Mouse (Mus musculus) frontal cortex, postnatal 25 days (tissue): ENCODE data around the gene Acox1.

ENCODE experiments used
- DNase-seq, 2 experiments: peaks; one replicate each; pipeline ENCODE4 v3.0.0; 2022; ENCODE audit warnings: low spot score in 2 of 2

Acox1 gene

DNA sequence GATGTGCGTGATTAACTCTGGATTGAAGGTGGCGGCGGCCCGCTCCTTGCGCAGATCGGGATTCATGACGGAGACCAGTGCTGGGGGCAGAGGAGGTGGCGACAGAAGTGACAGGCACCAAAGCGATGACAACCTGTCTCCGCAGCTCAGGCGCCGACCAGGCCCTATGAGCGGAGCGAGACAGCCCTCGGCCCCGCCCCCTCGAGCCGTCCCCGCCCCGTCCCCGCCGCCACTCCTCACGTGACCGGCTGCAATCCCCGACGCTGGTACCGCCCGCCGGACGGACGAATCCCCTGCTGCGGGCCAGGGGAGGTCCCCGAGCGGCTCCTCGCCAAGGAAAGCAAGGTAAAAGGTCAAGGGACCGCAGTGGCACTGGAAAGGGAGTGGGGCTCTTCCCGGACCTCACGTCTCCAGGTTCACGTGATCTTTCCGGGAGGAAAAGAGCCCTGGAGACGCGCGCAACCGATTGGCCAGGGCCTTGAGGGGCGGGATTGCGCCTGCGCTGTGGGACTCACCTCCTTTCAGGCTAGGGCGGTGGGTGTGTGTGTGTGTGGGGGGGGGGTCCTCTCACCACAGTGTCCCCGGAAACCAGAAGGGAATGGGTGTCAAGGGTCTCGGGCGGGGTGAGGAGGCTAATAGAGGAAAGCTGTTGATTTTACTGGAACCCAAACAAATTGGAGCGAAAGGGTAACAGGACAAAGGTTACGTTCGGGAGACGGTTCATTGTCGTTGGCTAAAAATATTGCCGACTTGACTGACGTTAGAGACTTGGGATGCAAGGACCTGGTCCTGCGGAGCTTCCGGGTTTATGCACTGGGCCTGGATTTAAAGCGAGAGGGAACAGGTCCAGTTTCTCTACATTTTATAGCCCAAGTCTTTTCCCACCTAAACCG is at the start of gene Acox1, which contains the start of gene Ten1:
Acox1 (minus strand) TSS at position 407 of the 893 bp plus-strand sequence.
Ten1 (plus strand) TSS at position 217 of the 893 bp plus-strand sequence.
- peak; percentile 91 to 95 for DNase-seq

DNA sequence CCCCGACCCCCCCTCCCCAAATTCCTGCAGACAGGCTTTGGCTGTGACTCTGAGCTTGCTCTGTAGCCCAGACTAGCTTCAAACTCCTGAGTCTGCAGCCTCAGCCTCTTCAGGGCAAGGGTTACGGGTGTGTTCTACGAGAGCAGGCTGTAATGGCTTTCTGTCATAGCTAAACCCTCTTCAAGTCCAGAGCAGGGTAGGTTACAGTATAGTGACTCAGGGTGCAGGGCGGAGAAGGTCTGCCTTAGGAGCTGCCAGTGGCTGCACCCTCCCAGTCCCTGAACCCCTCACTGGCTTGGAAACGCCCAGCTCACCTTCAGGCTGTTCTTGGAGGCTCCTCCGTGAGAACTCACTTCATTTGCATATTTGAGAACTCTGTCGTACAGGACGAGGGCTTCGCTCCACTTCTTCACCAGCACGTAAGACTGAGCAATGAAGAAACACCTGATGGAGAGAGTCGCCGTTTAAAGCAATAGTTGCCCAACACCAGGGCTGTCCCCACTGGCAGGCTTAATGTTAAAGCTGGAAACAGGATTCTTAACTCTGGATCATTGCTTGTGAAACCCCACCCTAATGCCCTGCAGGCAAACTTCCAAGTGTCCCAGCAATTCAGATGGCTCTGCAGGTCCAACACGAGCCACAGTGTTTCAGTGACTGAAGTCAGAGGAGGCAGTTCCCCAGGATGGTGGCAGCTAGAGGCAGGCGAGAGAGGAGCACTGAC is 48.8 kb upstream of the Acox1 start:
- no peak for DNase-seq

DNA sequence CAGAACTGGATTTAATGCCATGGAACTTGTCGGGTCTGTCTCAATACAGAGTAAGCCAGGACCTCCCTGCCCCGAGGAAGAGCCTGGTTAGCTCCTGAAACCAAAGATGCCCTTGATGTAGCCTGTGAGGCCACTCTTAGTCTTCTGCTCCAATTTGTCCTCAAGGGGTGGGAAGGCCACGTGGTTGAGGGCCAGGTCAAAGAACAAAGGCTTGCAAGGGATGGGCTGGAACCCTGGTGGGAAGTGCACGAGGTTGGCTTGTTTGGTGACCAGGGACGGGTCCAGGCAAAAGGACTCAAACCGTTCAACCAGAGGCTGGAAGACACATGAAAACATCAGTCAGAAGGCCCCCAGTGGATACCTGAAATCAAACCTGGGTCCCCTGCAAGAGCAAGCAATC is 46.8 kb upstream of the Acox1 start:
- no peak for DNase-seq

GRCm38 (mm10) chr11:116244580-116244979 is 45.7 kb upstream of the Acox1 start:
- no peak for DNase-seq

DNA sequence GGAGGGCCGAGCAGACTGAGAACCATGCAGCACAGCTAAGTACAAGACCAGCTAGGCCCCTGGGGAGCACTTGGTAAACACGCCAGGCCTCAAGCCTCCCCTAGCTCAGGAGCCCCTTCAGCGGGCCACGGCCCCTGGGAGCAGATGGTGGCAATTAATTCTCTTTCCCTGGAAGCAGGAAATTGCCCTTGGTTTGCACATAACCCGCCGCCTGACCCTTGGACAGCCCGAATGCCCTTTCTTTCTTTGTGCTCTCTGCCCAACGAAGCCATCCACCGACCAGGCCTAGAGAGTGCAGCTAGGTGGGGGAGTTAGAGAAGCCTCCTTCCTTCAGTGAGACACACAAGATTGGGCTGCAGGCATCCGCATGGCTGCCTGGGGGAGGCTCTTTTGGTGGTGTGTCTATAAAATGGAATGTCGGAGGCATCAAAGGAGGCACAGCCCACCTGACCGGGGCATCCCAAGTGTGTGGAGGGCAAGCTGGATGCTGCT is 42.9 kb upstream of the Acox1 start:
- no peak for DNase-seq

GRCm38 (mm10) chr11:116239797-116240196 is 41.0 kb upstream of the Acox1 start:
- DNase-seq, result no peak

- DNase-seq, result no peak
Measured at GRCm38 (mm10) chr11:116237742-116238395, 39.0 kb upstream of the Acox1 start, which contains the start of gene Evpl. Gene Evpl (minus strand): TSS chr11:116238077.

DNA sequence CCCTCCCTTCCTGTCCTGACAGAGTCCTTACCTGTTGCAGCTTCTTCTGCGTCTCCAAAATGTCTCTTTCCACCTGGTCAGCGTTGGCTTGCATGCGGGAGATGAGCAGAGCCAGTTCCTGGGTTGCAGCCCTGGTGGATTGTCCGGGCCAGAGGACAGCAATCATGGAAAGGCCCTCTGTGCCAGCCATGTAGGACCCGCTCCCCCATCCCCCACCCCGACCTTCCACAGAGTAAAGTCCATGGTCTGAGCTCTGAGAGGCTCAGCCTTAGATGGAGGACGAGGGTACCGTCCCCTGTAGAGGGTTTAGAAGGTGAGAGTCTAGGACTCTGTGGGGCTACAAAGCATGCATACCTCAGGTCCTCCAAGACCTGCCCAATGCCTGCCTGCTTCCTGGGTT is 36.1 kb upstream of the Acox1 start:
- DNase-seq, result no peak

DNA sequence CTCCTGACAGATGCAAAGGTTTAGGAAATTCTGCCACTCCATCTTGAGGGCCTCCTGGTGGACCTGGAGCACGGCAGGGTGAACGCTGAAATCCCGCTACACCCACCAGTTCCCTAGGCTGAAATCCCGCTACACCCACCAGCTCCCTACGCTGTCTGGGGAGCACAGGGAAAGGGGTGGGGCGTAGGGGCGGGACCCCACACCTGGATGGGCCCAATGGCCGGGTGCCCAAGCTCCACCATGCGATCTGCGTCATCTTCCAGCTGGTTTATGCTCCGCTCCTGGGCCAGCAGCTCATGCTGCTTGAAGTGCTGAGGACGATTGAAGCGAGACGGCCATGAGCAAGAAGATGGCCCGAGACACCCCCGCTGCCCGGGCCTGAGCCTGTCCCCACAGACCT is 33.6 kb upstream of the Acox1 start:
- DNase-seq, result no peak

DNA sequence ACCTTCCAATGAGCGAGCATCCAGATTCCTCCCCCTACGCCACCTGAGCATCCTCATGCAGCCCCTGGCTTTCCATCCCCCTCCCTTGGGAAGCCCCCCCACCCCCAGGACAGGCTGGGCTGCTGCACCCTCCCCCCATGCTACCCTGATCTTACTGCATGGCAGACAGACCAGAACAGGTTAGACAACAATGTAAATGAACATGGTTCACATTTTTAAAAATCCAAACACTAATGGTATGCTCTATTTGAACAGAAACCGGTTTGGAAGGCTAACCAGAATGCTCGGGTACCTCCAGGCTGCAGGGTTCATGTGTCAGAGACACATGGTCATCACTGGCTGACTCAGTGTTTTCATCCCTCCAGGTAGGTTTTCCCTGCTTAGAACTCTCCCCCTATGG is 29.9 kb upstream of the Acox1 start:
- DNase-seq, result no peak

- DNase-seq, result peak; percentile 67 to 78
Measured at GRCm38 (mm10) chr11:116226414-116226813, 27.6 kb upstream of the Acox1 start.

- DNase-seq, result no peak
Measured at GRCm38 (mm10) chr11:116222740-116223059, 23.9 kb upstream of the Acox1 start.

DNA sequence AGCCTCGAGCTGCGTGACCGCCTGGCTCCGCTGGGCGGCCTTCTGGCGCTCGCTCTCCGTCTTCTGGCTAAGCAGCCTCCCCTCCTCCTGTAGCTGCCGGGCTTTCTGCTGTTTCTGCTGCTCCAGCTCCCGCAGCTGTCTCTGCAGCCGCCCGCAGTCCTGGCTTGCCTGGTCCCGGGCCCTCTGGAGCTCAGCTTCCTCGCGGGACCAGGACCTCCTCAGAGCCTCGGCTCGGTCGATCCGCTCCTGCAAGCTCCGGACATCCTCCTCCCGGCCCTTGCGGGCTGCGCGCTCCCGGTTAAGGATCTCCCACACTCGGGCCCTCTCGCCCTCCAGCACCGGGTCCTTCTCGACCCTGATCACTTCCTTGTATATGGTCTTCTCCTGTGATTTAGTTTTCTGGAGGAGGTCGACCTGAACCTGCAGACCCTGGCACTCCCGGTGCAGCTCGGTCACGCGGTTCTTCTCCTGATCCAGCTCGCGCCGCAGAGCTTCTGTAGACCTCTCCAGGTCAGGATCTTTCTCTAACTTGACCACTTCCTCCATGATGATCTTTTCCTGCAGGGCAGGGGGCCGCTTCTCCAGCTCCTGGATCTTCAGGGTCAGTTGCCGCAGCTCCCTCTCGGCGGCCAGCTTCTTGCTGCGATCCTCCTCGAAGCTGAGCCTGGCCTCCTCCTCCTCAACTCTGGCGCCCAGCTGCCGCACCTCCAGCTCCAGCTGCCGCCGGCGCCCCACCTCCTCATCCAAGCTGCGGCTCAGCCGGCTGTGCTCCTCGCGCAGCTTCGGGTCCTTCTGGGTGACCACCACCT is 23.3 kb upstream of the Acox1 start:
- no peak for DNase-seq

DNA sequence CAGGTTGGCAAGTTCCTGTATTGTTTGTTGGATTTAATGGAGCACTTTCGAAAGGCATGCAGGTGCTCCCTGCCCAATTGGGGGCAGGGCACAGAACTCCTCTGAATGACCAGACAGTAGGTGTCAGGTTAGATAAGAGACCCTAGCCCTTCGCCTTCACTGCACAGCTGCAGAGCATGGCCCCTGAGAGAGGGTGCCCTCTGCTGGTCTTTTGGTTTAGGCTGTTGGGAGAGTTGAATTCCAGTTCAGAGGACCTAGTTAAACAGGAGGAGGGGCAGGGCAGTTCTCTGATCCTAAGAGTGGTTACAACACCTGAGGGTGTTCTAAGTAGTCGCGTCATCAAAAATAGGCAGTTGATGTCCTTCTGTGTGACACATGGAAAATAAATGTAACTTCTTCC is 21.0 kb upstream of the Acox1 start:
- DNase-seq, result peak in 1 of 2 experiments; percentile 19

- DNase-seq, result peak; percentile 51 to 62
Measured at GRCm38 (mm10) chr11:116218737-116219400, 20.0 kb upstream of the Acox1 start.

DNA sequence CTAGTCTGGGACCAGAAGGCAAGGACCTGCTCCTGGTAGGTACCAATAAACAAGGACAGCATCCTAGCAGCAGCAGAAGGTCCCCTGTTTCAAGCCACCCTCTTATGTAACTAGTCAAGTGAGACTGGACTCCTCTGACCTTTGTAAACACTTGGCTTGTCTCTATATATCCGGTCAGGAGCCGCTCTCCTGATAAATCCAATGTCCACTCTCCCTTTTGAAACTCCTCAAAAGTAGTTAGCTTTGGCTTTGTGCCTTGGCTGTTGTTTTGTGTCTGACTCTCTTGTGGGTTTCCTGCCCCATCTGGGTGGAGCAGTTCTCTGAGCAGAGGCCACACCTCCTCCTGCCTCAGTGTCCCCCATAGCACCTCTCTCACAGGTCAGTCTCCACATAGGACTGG is 19.4 kb upstream of the Acox1 start:
- DNase-seq, result no peak

DNA sequence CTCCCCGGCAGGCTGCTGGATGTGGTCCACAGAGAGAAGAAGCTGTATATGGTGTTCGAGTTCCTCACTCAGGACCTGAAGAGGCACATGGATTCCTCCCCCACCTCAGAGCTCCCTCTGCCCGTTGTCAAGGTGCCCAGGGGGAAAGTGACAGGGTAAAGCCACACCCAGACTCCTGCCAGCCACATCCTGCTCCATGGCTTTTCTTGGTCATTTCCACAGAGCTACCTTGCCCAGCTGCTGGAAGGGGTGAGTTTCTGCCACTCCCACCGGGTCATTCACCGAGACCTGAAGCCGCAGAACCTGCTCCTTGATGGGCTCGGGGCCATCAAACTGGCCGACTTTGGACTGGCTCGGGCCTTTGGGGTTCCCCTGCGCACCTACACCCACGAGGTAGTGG is 17.7 kb upstream of the Acox1 start:
- DNase-seq, result no peak

DNA sequence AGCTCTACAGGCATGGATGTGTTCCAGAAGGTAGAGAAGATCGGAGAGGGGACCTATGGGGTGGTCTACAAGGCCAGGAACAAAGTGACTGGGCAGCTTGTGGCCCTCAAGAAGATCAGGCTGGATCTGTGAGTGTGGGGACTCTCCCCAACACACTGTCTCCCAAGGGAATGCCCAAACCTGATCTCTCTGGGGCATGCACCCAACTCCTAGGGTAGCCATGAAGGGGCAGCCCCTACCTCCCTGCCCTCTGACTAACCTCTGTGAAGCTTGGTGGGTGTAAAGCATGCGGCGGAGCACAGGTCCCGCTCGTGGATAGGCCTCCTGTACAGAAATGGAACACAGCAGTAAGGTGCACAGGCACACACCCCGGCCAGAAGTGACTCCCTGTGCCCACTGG is 17.1 kb upstream of the Acox1 start:
- no peak for DNase-seq

DNA sequence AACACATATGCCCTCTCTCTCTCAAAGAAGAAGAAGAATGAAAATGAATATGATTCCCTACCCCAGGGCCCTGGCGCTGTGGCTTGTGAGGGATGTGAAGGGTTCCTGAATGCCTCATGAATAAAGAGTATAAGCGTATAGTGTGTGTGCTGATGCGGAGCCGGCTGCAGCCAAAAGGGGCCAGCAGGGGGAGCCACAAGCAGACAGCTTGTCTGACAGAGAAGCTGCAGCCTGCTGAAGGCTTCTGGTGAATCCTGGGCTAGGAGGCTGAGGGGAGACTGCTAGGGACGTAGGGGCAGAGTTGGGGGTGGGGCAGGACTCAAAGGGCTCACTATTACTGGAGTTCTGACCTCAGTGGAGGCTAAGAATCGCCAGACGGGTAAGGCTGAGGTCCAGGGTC is 16.3 kb upstream of the Acox1 start:
- no peak for DNase-seq

DNA sequence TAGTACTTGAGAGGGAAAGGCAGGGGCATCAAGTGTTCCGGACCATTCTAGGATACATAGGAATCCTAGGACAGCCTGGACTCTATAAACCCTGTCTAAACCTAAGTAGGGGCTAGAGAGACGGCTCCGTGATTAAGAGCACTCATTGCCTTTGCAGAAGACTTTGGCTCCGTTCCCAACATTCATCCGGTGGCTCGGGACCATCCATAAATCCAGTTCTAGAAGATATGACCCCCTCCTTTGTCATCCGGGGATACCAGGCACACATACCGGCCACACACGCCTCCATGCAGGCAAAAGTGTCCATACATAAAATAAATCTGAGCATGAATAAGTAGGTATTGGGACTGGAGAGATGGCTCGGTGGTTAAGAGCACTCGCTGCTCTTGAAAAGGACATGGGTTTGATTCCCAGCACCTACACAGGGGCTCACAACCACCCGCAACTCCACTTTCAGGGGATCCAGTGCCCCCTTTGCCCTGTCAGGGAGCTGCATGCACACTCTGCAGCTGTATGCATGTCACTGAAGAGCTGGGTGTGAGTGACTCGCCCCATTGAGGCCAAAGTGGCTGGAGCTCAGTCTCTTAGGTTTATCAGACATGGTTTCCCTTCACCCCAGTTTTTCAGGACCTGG is 15.1 kb upstream of the Acox1 start:
- DNase-seq, result no peak
